10 mouse cellular contexts compared by ENCODE assay signal in genomic region chr5:66062046-66062929, GRCm38 (mm10). TPM values are rescaled to one million over a fixed set of nuclear protein-coding genes. Genes with fewer than 3 reads are reported as not detected.
DNase-seq lines count a peak whose midpoint lies in the region; ATAC-seq lines count a peak whose summit lies in the region.
"Had no signal": no experiment of that assay in that cellular context is flagged by ENCODE, and none has a peak within 500 bp of the region (broad histone marks: within the 10 kb centered on the region; RNA-seq: fewer than 3 reads in every experiment).

No protein-coding gene starts in this region.

- H3K36me3 ChIP-seq in heart, embryonic 16.5 days (ENCODE audit: control insufficient read depth, insufficient read depth) = no peaks in the 10 kb centered on the region
- no peaks in the 10 kb centered on the region for H3K36me3 ChIP-seq in midbrain, embryonic 16.5 days (ENCODE audit: control insufficient read depth, insufficient read depth, low read length)

- no peak overlapping the region for H3K4me2 ChIP-seq in heart, embryonic 16.5 days (ENCODE audit: low read depth, low read length)
- H3K4me2 ChIP-seq in midbrain, embryonic 16.5 days (ENCODE audit: low read length) = no peak overlapping the region

- 0 out of 2 replicates have a peak, but pooled peaks have one; percentile 6 for ATAC-seq in heart, embryonic 16.5 days (replicated peaks; ENCODE audit: extremely low read depth, insufficient read depth, low FRiP score)
- peak; percentile 82 for ATAC-seq in midbrain, embryonic 16.5 days

- no peak overlapping the region for H3K27ac ChIP-seq in heart, embryonic 16.5 days (ENCODE audit: low read length)
- H3K27ac ChIP-seq in midbrain, embryonic 16.5 days (ENCODE audit: low read length) = peak overlapping the region; percentile 34

- no peak overlapping the region for H3K9ac ChIP-seq in heart, embryonic 16.5 days (ENCODE audit: low read length)
- 0 out of 2 replicates have a peak overlapping the region, but pooled peaks have one; percentile 30 for H3K9ac ChIP-seq in midbrain, embryonic 16.5 days (ENCODE audit: low read depth, low read length)

- no peaks in the 10 kb centered on the region for H3K9me3 ChIP-seq in heart, embryonic 16.5 days (replicated peaks; ENCODE audit: control insufficient read depth, low read length)
- no peaks in the 10 kb centered on the region for H3K9me3 ChIP-seq in midbrain, embryonic 16.5 days (replicated peaks; ENCODE audit: control insufficient read depth, low read length, poor library complexity, severe bottlenecking)

- H3K4me1 ChIP-seq in heart, embryonic 16.5 days (ENCODE audit: control insufficient read depth, insufficient read depth, low read length) = peaks cover 8% of the 10 kb centered on the region
- peaks cover 4% of the 10 kb centered on the region; the same call in 1 of the 2 replicates for H3K4me1 ChIP-seq in midbrain, embryonic 16.5 days (ENCODE audit: control insufficient read depth, insufficient read depth, low read length)

- H3K4me3 ChIP-seq in heart, embryonic 16.5 days (ENCODE audit: low read length) = no peak overlapping the region
- no peak overlapping the region for H3K4me3 ChIP-seq in midbrain, embryonic 16.5 days (ENCODE audit: low read depth, low read length)

- 80% methylated on average over 19 of the region's 19 CpGs for WGBS in heart, embryonic 16.5 days
- 56% methylated on average over 19 of the region's 19 CpGs for WGBS in midbrain, embryonic 16.5 days

- no peaks in the 10 kb centered on the region for H3K27me3 ChIP-seq in heart, embryonic 16.5 days (ENCODE audit: control insufficient read depth, insufficient read depth, low read length)
- H3K27me3 ChIP-seq in midbrain, embryonic 16.5 days (ENCODE audit: control insufficient read depth, insufficient read depth, low read depth, low read length) = no peaks in the 10 kb centered on the region

- no peak for DNase-seq in heart, adult 8-10 months (ENCODE audit: low spot score)
- peak; percentile 34 for DNase-seq in brain, adult 2 months (ENCODE audit: low read depth, low spot score)
- DNase-seq in kidney, adult 18-20 months = peak; percentile 69
- no peak for DNase-seq in layer of hippocampus, adult 11-12 months (ENCODE audit: low spot score)
- DNase-seq in gastrocnemius, postnatal 25 days = no peak
- no peak for DNase-seq in layer of hippocampus, adult 9-10 months (ENCODE audit: low spot score)

RNA-seq across cellular contexts. Expression of gene 9130230L23Rik, which starts 58.2 kb away (rescaled TPM):
- polyA plus RNA-seq in heart, embryonic 16.5 days (2015; fragmentation: Nextera tagmentation; extraction: Ambion mirVana) = 0.22 and 0.30 TPM in 2 replicates
- total RNA-seq in heart, adult 8-10 months (2022) = not detected
- not detected in 2 replicates for polyA plus RNA-seq in midbrain, embryonic 16.5 days (2015; fragmentation: Nextera tagmentation; extraction: Ambion mirVana)
- total RNA-seq in gastrocnemius, postnatal 25 days (2021) = not detected
- total RNA-seq: left cerebral cortex, adult 8-10 months had no signal
- polyA plus RNA-seq: frontal cortex, adult 2 months had no signal

Comparison
In these comparisons a context has a peak if more than half of its experiments do, and no peak if none do; other contexts are left out.
1. DNase-seq: peak in brain, adult 2 months (single experiment) and kidney, adult 18-20 months (single experiment); none in heart, adult 8-10 months (single experiment), layer of hippocampus, adult 11-12 months (single experiment), gastrocnemius, postnatal 25 days (single experiment) and layer of hippocampus, adult 9-10 months (single experiment).